Mouse (Mus musculus): ENCODE measurements around the gene Arhgap44.

- TF ChIP-seq CTCF (IDR thresholded peaks at IDR 0.05; ENCODE audit: borderline replicate concordance, insufficient read depth, low read length), result no peak
- no peak for TF ChIP-seq POLR2A (IDR thresholded peaks at IDR 0.05; ENCODE audit: low read depth, low read length)
Observed at GRCm38 (mm10) chr11:64971471-64971988, 191.2 kb downstream of the Arhgap44 start.

All from embryonic fibroblast, embryonic 13.5 days (primary cell).